Mouse (Mus musculus) cerebellum, adult 9-10 months (tissue): ENCODE measurements around the gene Zscan4-ps3.
"Not testable (repeated sequence)": the region's sequence is repeated elsewhere in the genome, so short reads cannot be mapped to it uniquely, and the experiment has no call there.

Experiments used
- DNase-seq: peaks from one replicate; pipeline ENCODE4 v3.0.0; 2022

The Zscan4-ps3 gene

DNA sequence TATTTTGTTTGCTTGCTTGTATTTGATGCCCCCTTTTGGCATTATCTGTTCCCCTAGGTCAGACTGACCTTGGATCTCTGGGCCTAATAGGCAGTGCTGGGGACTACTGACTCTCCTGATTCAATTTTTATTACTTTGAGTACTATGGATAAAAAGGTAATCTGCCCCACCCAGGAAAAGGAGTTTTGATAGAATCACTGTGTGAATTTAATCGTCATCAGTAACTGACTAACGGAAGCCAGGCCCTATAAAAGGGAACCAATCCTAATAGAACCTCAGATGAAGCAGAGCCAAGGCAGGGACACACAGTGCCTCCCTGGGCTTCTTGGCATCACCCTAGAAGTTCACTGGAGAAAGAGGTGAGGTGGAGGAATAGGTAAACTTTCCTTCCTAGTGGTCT is at the start of gene Zscan4-ps3:
Gene Zscan4-ps3 (plus strand): TSS at position 301 of the 400 bp plus-strand sequence.
- not testable (repeated sequence) for DNase-seq

GRCm38 (mm10) chr7:11617082-11617481 is 8.0 kb downstream of the Zscan4-ps3 start:
- DNase-seq, result not testable (repeated sequence)
